35 mouse cellular contexts compared by ENCODE assay signal in genomic region chr9:84375746-84376145, GRCm38 (mm10).
"Had no signal": no experiment of that assay in that cellular context is flagged by ENCODE, and none has a peak within 500 bp of the region (broad histone marks: within the 10 kb centered on the region; RNA-seq: fewer than 3 reads in every experiment).

No protein-coding gene starts in this region.

- DNase-seq: heart, postnatal 10 days; heart, postnatal 14 days; heart, postnatal 36 days; heart, postnatal 4 days; kidney, adult 11 months; kidney, adult 18-20 months; kidney, adult 2 months; kidney, adult 8-10 months; kidney, adult 9 months; kidney, postnatal 10 days; kidney, postnatal 14 days; kidney, postnatal 25 days; kidney, postnatal 36 days; kidney, postnatal 4 days; layer of hippocampus, adult 9-11 months; layer of hippocampus, postnatal 36 days had no signal

- H3K4me2 ChIP-seq: heart, embryonic 11.5 days; heart, embryonic 12.5 days; heart, embryonic 13.5 days; heart, embryonic 15.5 days; hindbrain, embryonic 12.5 days; hindbrain, embryonic 13.5 days; hindbrain, embryonic 14.5 days; hindbrain, embryonic 15.5 days; intestine, embryonic 15.5 days; kidney, embryonic 15.5 days had no signal

- H3K36me3 ChIP-seq: heart, embryonic 10.5 days; heart, embryonic 12.5 days; heart, embryonic 13.5 days; heart, embryonic 15.5 days; hindbrain, embryonic 10.5 days; hindbrain, embryonic 12.5 days; hindbrain, embryonic 13.5 days; hindbrain, embryonic 15.5 days; intestine, embryonic 15.5 days; kidney, embryonic 15.5 days had no signal

- H3K4me3 ChIP-seq: heart, embryonic 10.5 days; heart, embryonic 12.5 days; heart, embryonic 13.5 days; heart, embryonic 15.5 days; hindbrain, embryonic 10.5 days; hindbrain, embryonic 12.5 days; hindbrain, embryonic 13.5 days; hindbrain, embryonic 15.5 days; intestine, embryonic 15.5 days; kidney, embryonic 15.5 days; layer of hippocampus, adult 2 months had no signal

- H3K9ac ChIP-seq: heart, embryonic 12.5 days; heart, embryonic 13.5 days; heart, embryonic 15.5 days; hindbrain, embryonic 12.5 days; hindbrain, embryonic 13.5 days; hindbrain, embryonic 14.5 days; hindbrain, embryonic 15.5 days; intestine, embryonic 15.5 days; kidney, embryonic 15.5 days had no signal

- H3K27me3 ChIP-seq: heart, embryonic 12.5 days; heart, embryonic 13.5 days; heart, embryonic 15.5 days; hindbrain, embryonic 12.5 days; hindbrain, embryonic 13.5 days; hindbrain, embryonic 15.5 days; intestine, embryonic 15.5 days; kidney, embryonic 15.5 days had no signal

- H3K27ac ChIP-seq: heart, embryonic 10.5 days; heart, embryonic 13.5 days; heart, embryonic 15.5 days; hindbrain, embryonic 10.5 days; hindbrain, embryonic 12.5 days; hindbrain, embryonic 13.5 days; hindbrain, embryonic 14.5 days; hindbrain, embryonic 15.5 days; hindbrain, postnatal 0 days; intestine, embryonic 15.5 days; kidney, embryonic 15.5 days; kidney, postnatal 0 days; layer of hippocampus, adult 2 months had no signal

- H3K9me3 ChIP-seq: heart, embryonic 10.5 days; heart, embryonic 12.5 days; heart, embryonic 15.5 days; hindbrain, embryonic 15.5 days; intestine, embryonic 15.5 days; kidney, embryonic 15.5 days had no signal

- H3K4me1 ChIP-seq: heart, embryonic 10.5 days; heart, embryonic 12.5 days; heart, embryonic 13.5 days; heart, embryonic 15.5 days; hindbrain, embryonic 10.5 days; hindbrain, embryonic 12.5 days; hindbrain, embryonic 13.5 days; hindbrain, embryonic 15.5 days; intestine, embryonic 15.5 days; kidney, embryonic 15.5 days had no signal

- ATAC-seq: hindbrain, embryonic 16.5 days; hindbrain, postnatal 0 days; inflammation-experienced regulatory T-cells, adult 6 months; intestine, embryonic 15.5 days; intestine, embryonic 16.5 days; intestine, postnatal 0 days had no signal
